Mouse (Mus musculus) CH12.LX (cell line): ENCODE measurements around the gene Olfml2b.

Source experiments
- BHLHE40 ChIP-seq: IDR thresholded peaks from 2 replicates; pipeline ENCODE4 v1.6.1; 2011; ENCODE audit warnings: mild to moderate bottlenecking, low read depth, low read length, improper control_type of control experiment
- CHD1 ChIP-seq: IDR thresholded peaks from 2 replicates; pipeline ENCODE4 v1.6.1; 2012; ENCODE audit warnings: low read depth, low read length, improper control_type of control experiment, inconsistent platforms
- CHD2 ChIP-seq: IDR thresholded peaks from 2 replicates; pipeline ENCODE4 v1.6.1; 2011; ENCODE audit warnings: low read length, improper control_type of control experiment
- CTCF ChIP-seq, 2 experiments: IDR thresholded peaks in 1 of 2; conservative IDR thresholded peaks in 1 of 2; 2 replicates each; pipeline ENCODE4 v1.5.1; 2011 to 2012; ENCODE audit warnings: low read depth in 2 of 2, low read length in 2 of 2, improper control_type of control experiment in 1 of 2, inconsistent platforms in 1 of 2, mild to moderate bottlenecking in 1 of 2, moderate library complexity in 1 of 2
- KAT2A ChIP-seq: IDR thresholded peaks from 2 replicates; pipeline ENCODE4 v1.6.1; 2012; ENCODE audit warnings: low read length, improper control_type of control experiment, inconsistent platforms; ENCODE audit not compliant: insufficient replicate concordance
- MAFK ChIP-seq: IDR thresholded peaks from 2 replicates; pipeline ENCODE4 v1.6.1; 2011; ENCODE audit warnings: low read length, improper control_type of control experiment; ENCODE audit not compliant: insufficient replicate concordance
- POLR2A ChIP-seq: IDR thresholded peaks from 2 replicates; pipeline ENCODE4 v1.6.1; 2011; ENCODE audit warnings: low read depth, mild to moderate bottlenecking, improper control_type of control experiment, low read length

- TF ChIP-seq CHD2 = no peak
- TF ChIP-seq BHLHE40 = no peak
- TF ChIP-seq CTCF (conservative IDR thresholded peaks at IDR 0.05 in 1 of 2, IDR thresholded peaks at IDR 0.05 in 1 of 2; ENCODE audit: low read depth in 2 of 2, low read length in 2 of 2) = no peak
- no peak for TF ChIP-seq MAFK
- TF ChIP-seq CHD1 = no peak
- no peak for TF ChIP-seq POLR2A
- TF ChIP-seq KAT2A = no peak
Observed at GRCm38 (mm10) chr1:170697771-170698356, 53.5 kb downstream of the Olfml2b start.
